Mouse (Mus musculus) CD4-positive helper T cell, adult 2 months (primary cell): ENCODE measurements around the gene Snrnp25.

Experiments
- DNase-seq: peaks from one replicate; pipeline ENCODE4 v3.0.0-alpha.2; 2012; ENCODE audit warnings: low read depth, missing footprints, low spot score

The Snrnp25 gene

GRCm38 (mm10) chr11:32205058-32205873, at the start of gene Snrnp25:
Snrnp25 (plus strand) TSS chr11:32205415.
- peak; percentile 97 for DNase-seq

- no peak for DNase-seq
Observed at GRCm38 (mm10) chr11:32156854-32157630, 48.2 kb upstream of the Snrnp25 start.

- no peak for DNase-seq
Observed at GRCm38 (mm10) chr11:32157791-32158594, 47.2 kb upstream of the Snrnp25 start.

GRCm38 (mm10) chr11:32159176-32159575, 46.0 kb upstream of the Snrnp25 start:
- no peak for DNase-seq

GRCm38 (mm10) chr11:32160341-32160740, 44.9 kb upstream of the Snrnp25 start:
- no peak for DNase-seq

- DNase-seq = no peak
Observed at GRCm38 (mm10) chr11:32161500-32161899, 43.7 kb upstream of the Snrnp25 start.

- peak; percentile 79 for DNase-seq
Observed at GRCm38 (mm10) chr11:32161922-32162804, 43.1 kb upstream of the Snrnp25 start.

- no peak for DNase-seq
Observed at GRCm38 (mm10) chr11:32166683-32167082, 38.5 kb upstream of the Snrnp25 start.

GRCm38 (mm10) chr11:32178506-32178905, 26.7 kb upstream of the Snrnp25 start:
- no peak for DNase-seq

GRCm38 (mm10) chr11:32181246-32181645, 24.0 kb upstream of the Snrnp25 start:
- no peak for DNase-seq

- DNase-seq = peak; percentile 68
Observed at GRCm38 (mm10) chr11:32181973-32182868, 23.0 kb upstream of the Snrnp25 start.

GRCm38 (mm10) chr11:32184469-32184868, 20.7 kb upstream of the Snrnp25 start:
- no peak for DNase-seq

GRCm38 (mm10) chr11:32186031-32186430, 19.2 kb upstream of the Snrnp25 start:
- no peak for DNase-seq

GRCm38 (mm10) chr11:32187256-32187655, 18.0 kb upstream of the Snrnp25 start:
- DNase-seq = no peak

- DNase-seq = no peak
Observed at GRCm38 (mm10) chr11:32188881-32189280, 16.3 kb upstream of the Snrnp25 start.

- DNase-seq = no peak
Observed at GRCm38 (mm10) chr11:32189434-32189833, 15.8 kb upstream of the Snrnp25 start.

- DNase-seq = no peak
Observed at GRCm38 (mm10) chr11:32190119-32190518, 15.1 kb upstream of the Snrnp25 start.

GRCm38 (mm10) chr11:32190603-32191110, 14.6 kb upstream of the Snrnp25 start:
- no peak for DNase-seq

- DNase-seq = no peak
Observed at GRCm38 (mm10) chr11:32193156-32193555, 12.1 kb upstream of the Snrnp25 start.

- DNase-seq = no peak
Observed at GRCm38 (mm10) chr11:32194086-32194485, 11.1 kb upstream of the Snrnp25 start.
